Mouse (Mus musculus) hindbrain, embryonic 11.5 days (tissue): Measurements from ENCODE around the gene Ikzf1. TPM values are rescaled to one million over a fixed set of nuclear protein-coding genes. Genes with fewer than 3 reads are reported as not detected.

Source experiments
- ATAC-seq: fragments of 200-750 bp; cut with Nextera tagmentation; 2 replicates; pipeline ENCODE4 v1.8.0; 2017; ENCODE audit warnings: mild to moderate bottlenecking, moderate TSS enrichment, moderate library complexity; ENCODE audit not compliant: low FRiP score
- DNase-seq: peaks from one replicate; pipeline ENCODE4 v3.0.0-alpha.2; 2015; ENCODE audit warnings: low spot score
- H3K27ac ChIP-seq: fragments of 300-500 bp; sonication (generic); 2 replicates; pipeline ENCODE4 v1.5.1; 2014; ENCODE audit warnings: mild to moderate bottlenecking, low read depth, low read length
- H3K27me3 ChIP-seq: fragments of 300-500 bp; sonication (generic); 2 replicates; pipeline ENCODE4 v1.6.1; 2014; ENCODE audit warnings: mild to moderate bottlenecking, low read length, moderate library complexity, mixed read lengths; ENCODE audit not compliant: control insufficient read depth, insufficient read depth
- H3K36me3 ChIP-seq: fragments of 300-500 bp; sonication (generic); 2 replicates; pipeline ENCODE4 v1.6.1; 2014; ENCODE audit warnings: mild to moderate bottlenecking, low read length, moderate library complexity, mixed read lengths; ENCODE audit not compliant: control insufficient read depth, insufficient read depth
- H3K4me1 ChIP-seq: fragments of 300-500 bp; sonication (generic); replicated peaks from 2 replicates; pipeline ENCODE4 v1.6.1; 2014; ENCODE audit warnings: low read length, mixed read lengths; ENCODE audit not compliant: control insufficient read depth, insufficient read depth
- H3K4me2 ChIP-seq: fragments of 300-500 bp; sonication (generic); replicated peaks from 2 replicates; pipeline ENCODE4 v1.6.1; 2014; ENCODE audit warnings: mild to moderate bottlenecking, low read depth, low read length
- H3K4me3 ChIP-seq: fragments of 300-500 bp; sonication (generic); 2 replicates; pipeline ENCODE4 v1.5.1; 2014; ENCODE audit warnings: low read depth, low read length
- H3K9ac ChIP-seq: fragments of 300-500 bp; sonication (generic); 2 replicates; pipeline ENCODE4 v1.6.1; 2014; ENCODE audit warnings: low read depth, low read length
- H3K9me3 ChIP-seq: fragments of 300-500 bp; sonication (generic); 2 replicates; pipeline ENCODE4 v1.6.1; 2016; ENCODE audit warnings: low read length; ENCODE audit not compliant: control insufficient read depth
- WGBS: fragments of 180-500 bp; shearing (Covaris S2); extraction: QIAGEN DNeasy Blood & Tissue Kit; methylation state at CpG from one replicate; pipeline ENCODE4 v1.1.7; 2014; 5-methylcytosine and 5-hydroxymethylcytosine counted together
- polyA plus RNA-seq: library from polyadenylated mRNA; unstranded; fragments of >200 nt; fragmentation: Nextera tagmentation; extraction: Ambion mirVana; gene quantifications from 2 replicates; pipeline ENCODE4 v1.2.1, GENCODE M21; 2014

Ikzf1 gene
- polyA plus RNA-seq, 1 experiment from 2014 or later = 3.5 TPM

DNA sequence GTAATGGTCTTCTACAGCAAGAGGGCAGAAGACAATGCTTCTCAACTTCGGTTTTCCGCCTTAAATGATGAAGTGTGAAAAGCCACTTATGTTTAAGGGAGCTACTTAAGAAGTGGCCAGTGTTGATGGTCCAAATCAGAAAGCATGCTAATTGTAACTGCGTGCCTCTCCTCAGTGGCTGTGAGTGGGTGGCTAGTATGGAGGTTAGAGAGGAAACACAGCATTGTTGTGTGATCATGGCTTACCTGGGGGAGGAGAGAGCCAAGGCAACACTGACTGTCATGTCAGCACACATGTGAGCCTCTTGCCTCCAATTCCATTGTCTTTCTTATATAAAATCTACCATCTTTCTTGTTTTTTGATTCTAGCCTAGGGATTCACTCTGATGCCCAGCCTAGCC, 8.6 kb downstream of the Ikzf1 start:
- H3K36me3 ChIP-seq = no peaks in the 10 kb centered on the region
- no peak overlapping the region for H3K4me2 ChIP-seq
- ATAC-seq (no peak), DNase-seq (no peak)
- WGBS = 91% methylated on average over 3 of the region's 3 CpGs
- H3K27ac ChIP-seq = no peak overlapping the region
- no peaks in the 10 kb centered on the region for H3K4me1 ChIP-seq
- H3K4me3 ChIP-seq = no peak overlapping the region
- 0 out of 2 replicates have a peak, but pooled peaks cover 2% of the 10 kb centered on the region for H3K27me3 ChIP-seq
- no peaks in the 10 kb centered on the region for H3K9me3 ChIP-seq
- H3K9ac ChIP-seq = no peak overlapping the region

DNA sequence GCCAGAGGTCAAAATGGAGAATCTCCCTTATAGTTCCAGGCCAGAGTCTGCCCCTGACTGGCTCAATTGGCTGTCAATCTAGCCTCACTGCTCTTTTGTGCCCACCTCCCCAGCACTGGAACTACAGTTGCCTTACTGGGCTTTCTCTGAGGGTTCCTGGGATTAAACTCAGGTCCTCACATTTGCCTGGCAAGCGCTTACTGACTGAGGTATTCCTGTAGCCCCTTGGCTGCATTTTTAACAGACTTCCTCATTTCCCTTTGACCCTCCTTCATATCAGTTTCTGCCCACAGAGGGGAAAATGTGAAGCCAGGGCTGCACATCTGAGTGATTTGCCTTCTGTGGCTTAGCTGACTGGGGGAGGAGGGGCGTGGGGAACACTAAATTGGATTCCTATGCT, 9.3 kb downstream of the Ikzf1 start:
- Histone ChIP-seq H3K4me1 (no peaks in the 10 kb centered on the region), H3K9ac (no peak overlapping the region), H3K36me3 (no peaks in the 10 kb centered on the region), H3K27ac (no peak overlapping the region), H3K4me2 (no peak overlapping the region), H3K4me3 (no peak overlapping the region), H3K27me3 (no peaks in the 10 kb centered on the region), H3K9me3 (no peaks in the 10 kb centered on the region)
- ATAC-seq (no peak), DNase-seq (no peak)
- WGBS = 83% methylated on average over 2 of the region's 2 CpGs

DNA sequence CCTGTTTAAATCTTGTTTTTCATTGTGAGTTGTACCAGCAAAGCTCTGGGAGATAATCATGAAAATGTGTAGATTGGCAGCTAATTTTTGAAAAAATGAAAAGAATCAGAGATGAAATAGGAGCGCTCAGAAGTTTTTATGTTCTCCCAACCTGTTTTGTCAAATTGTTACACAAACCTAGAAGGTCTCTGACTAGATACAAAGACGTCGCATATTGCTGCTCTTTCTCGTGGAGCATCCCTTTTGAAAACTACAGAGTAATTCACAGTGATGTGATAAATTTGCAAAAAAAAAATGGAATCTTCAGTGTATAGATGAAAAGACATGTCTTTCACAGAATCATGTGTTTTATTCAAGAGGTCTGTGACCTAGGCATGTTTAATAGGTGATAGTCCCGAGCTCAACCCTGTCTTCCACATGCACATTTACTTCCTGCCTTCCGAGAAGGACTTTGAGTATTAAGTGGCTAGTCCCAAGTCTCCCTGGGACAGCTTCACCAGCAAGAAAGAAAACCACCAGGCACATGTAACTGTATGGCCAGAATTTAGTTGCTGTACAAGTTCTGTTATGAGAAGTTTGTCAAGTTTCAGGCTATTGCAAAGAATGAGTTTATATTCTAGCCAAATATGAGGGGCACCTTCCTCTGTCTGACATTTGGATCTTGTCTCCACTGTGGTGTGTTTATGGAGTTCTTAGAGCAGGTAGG, 9.8 kb downstream of the Ikzf1 start:
- Histone ChIP-seq H3K9ac (no peak overlapping the region), H3K4me3 (no peak overlapping the region), H3K27me3 (no peaks in the 10 kb centered on the region), H3K4me1 (no peaks in the 10 kb centered on the region), H3K4me2 (no peak overlapping the region), H3K36me3 (no peaks in the 10 kb centered on the region), H3K27ac (no peak overlapping the region), H3K9me3 (no peaks in the 10 kb centered on the region)
- 90% methylated on average over 6 of the region's 6 CpGs for WGBS
- ATAC-seq (no peak), DNase-seq (no peak)

DNA sequence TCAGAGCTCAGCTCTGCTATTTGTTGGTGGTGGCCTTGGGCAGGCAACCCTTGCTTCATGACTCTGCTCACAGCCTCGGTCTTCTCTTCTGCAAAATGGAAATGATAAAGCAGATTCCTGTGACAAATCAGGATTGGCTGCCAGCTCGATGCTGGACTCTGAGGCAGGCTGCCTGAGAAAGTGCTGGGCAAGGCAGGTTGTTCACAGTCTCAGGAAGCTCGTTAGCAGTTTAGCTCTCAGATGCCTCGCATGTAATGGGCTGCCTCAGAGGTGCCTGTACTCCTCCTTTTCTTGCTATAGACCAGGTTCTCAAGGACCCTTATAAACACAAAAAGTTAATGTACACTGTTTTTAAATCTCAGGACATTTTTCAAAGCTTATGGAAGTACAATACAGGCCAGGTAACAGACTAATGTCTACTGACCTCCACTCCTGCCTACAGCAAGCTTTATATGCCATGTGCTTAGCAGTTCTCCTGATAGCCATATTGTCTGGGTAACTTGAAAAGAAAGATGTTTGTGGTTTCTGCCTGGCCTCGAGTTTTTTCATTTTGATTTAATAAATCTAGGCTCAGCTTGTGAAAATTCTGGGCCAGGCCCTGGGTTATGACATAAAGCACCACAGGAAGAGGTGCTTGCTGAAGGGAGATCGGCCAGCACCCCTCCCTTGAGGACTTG, 10.5 kb downstream of the Ikzf1 start:
- Histone ChIP-seq H3K27me3 (no peaks in the 10 kb centered on the region), H3K36me3 (no peaks in the 10 kb centered on the region)
- WGBS = 75% methylated on average over 6 of the region's 6 CpGs

DNA sequence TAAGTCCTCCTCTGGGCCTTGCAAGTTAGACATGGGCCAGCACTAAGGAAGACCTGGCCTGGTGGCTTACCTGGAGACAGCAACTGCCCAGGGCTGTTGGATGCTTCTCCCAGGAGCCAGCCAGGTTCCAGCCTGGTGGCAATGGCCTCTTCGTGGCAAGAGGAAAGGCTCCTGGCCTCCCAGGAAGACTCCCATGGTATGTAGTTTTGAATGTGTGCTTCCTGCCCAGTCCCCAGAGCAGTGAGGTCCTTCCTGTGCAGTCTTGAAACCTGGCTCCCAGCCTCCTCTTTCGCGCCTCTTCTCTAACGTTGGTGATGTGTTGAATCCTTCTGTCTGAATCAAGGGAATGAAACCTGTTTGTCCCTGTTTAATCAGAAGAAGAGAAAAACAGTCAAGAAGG, 11.1 kb downstream of the Ikzf1 start:
- Histone ChIP-seq H3K9me3 (no peaks in the 10 kb centered on the region), H3K4me2 (no peak overlapping the region), H3K27ac (no peak overlapping the region), H3K27me3 (no peaks in the 10 kb centered on the region), H3K9ac (no peak overlapping the region), H3K4me1 (no peaks in the 10 kb centered on the region), H3K36me3 (no peaks in the 10 kb centered on the region), H3K4me3 (no peak overlapping the region)
- WGBS = 87% methylated on average over 4 of the region's 4 CpGs
- no peak for ATAC-seq
- DNase-seq = no peak

More for the DNA sequence above, 10.5 kb downstream of the Ikzf1 start:
- Histone ChIP-seq H3K4me2 (no peak overlapping the region), H3K4me3 (no peak overlapping the region), H3K9ac (no peak overlapping the region), H3K4me1 (no peaks in the 10 kb centered on the region), H3K9me3 (no peaks in the 10 kb centered on the region), H3K27ac (no peak overlapping the region)
- no peak for ATAC-seq
- DNase-seq = no peak

DNA sequence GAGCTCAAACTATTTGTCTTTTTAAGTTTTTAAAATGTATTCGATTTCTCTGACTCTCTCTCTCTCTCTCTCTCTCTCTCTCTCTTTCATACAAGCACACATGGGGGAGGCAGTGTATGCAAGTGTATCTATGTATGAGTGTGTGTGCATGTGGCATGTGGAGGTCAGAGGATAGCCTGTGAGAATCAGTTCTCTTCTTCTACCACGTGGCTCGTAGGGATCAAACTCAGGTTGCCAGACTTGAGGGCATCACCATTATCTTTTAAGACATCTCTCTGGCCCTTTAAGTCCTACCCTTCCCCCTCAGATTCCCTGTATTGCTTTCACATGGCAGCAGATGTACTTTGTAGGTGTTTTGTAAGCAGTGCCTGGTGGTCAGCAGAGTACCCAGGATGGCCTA, 12.0 kb downstream of the Ikzf1 start:
- Histone ChIP-seq H3K36me3 (no peaks in the 10 kb centered on the region), H3K4me3 (no peak overlapping the region), H3K9me3 (no peaks in the 10 kb centered on the region), H3K4me1 (no peaks in the 10 kb centered on the region), H3K27me3 (no peaks in the 10 kb centered on the region), H3K9ac (no peak overlapping the region), H3K27ac (no peak overlapping the region), H3K4me2 (no peak overlapping the region)
- WGBS = 89% methylated on average over 3 of the region's 3 CpGs
- ATAC-seq (no peak), DNase-seq (no peak)

DNA sequence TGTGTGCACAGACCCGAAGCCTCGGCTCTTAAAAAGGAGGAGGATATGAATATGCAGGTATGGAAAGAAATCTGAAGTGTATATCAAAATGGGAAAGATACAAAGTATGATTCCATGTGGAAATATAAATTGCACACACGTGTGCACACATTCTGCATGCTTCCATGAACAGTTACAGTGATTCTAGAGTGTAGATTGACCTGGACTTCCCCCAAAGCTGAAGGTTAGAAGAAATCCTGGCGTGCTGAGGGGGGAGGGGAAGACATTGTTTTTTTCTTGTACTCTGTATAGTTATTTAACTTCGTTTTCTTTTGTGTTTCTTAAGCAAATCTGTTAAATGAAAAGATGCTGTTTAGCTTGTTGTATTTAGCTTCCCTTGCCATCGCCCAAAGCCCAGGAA, 16.6 kb downstream of the Ikzf1 start:
- Histone ChIP-seq H3K27ac (no peak overlapping the region), H3K4me3 (no peak overlapping the region), H3K9ac (no peak overlapping the region), H3K9me3 (no peaks in the 10 kb centered on the region), H3K27me3 (no peaks in the 10 kb centered on the region), H3K36me3 (no peaks in the 10 kb centered on the region), H3K4me2 (no peak overlapping the region), H3K4me1 (no peaks in the 10 kb centered on the region)
- ATAC-seq = no peak
- WGBS = 79% methylated on average over 6 of the region's 6 CpGs
- DNase-seq = no peak

DNA sequence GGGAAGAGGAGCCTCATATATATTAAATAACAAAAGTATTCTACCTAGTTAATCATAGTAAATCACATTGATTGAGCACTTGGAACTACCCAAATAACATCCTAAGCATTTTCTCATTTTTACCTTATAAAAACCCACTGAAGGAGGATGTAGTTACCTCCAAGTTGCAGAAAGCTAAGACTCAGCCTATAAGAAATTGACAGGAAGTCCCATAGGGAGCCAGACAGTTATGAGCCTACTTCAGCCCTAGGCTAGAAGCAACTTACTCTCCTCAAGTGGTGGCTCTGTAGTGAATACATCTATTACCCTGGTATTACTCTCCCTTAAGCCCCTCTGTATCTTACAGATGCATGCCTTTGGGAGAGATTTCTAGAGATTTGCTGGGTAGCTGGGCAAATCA, 19.0 kb downstream of the Ikzf1 start:
- H3K27ac ChIP-seq = no peak overlapping the region
- no peak overlapping the region for H3K4me3 ChIP-seq
- H3K36me3 ChIP-seq = no peaks in the 10 kb centered on the region
- no peak overlapping the region for H3K9ac ChIP-seq
- no peaks in the 10 kb centered on the region for H3K9me3 ChIP-seq
- DNase-seq = no peak
- no peak for ATAC-seq
- no peaks in the 10 kb centered on the region for H3K4me1 ChIP-seq
- no peaks in the 10 kb centered on the region for H3K27me3 ChIP-seq
- no peak overlapping the region for H3K4me2 ChIP-seq

DNA sequence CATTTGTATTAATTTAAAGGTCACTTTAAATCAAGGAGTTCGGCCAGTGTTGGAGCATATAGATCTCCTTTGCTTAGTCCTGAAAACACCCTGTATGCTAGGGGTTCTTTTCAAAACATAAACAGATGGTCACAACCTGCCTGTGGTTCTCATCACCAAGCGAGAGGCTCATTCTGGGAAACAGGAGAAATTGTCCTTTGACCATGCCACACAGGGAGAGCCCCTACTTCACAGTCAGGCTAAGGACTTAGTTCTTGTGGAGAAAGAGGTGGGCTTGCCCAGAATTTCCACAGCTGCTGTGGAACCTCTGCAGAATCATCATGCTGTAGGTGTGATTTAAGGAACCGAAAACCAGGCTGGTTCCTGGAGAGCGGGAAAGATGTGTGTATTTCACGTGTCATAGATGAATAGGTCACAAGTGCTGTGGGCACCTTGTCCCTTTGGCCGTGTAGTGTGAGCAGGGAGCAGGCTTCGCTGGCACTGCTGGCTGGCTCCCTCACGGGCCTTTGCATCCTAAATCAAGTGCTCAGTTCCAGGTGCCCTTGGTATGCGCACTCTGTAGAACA, 23.4 kb downstream of the Ikzf1 start:
- Histone ChIP-seq H3K9me3 (no peaks in the 10 kb centered on the region), H3K4me1 (no peaks in the 10 kb centered on the region), H3K36me3 (no peaks in the 10 kb centered on the region), H3K27ac (no peak overlapping the region), H3K9ac (no peak overlapping the region), H3K27me3 (no peaks in the 10 kb centered on the region), H3K4me2 (no peak overlapping the region), H3K4me3 (no peak overlapping the region)
- WGBS = 90% methylated on average over 9 of the region's 9 CpGs
- ATAC-seq (no peak), DNase-seq (no peak)
